Mouse (Mus musculus): ENCODE data around the gene Pus1. TPM values are rescaled to one million over a fixed set of nuclear protein-coding genes. Genes with fewer than 3 reads are reported as not detected.

Gene Pus1
- polyA plus RNA-seq, 1 experiment from 2014 or later: 24.0 TPM

GRCm38 (mm10) chr5:110807453-110807852, 27.0 kb upstream of the Pus1 start:
- DNase-seq (ENCODE audit: low spot score) (no peak), ATAC-seq (ENCODE audit: insufficient number of reproducible peaks, low FRiP score, low TSS enrichment, low read depth) (no peak)
- Histone ChIP-seq H3K9me3 (ENCODE audit: control insufficient read depth, low read length) (no peaks in the 10 kb centered on the region), H3K4me1 (ENCODE audit: control insufficient read depth, insufficient read depth, low read length) (peaks cover 17% of the 10 kb centered on the region), H3K4me2 (ENCODE audit: low read depth, severe bottlenecking) (peak overlapping the region; percentile 99), H3K4me3 (ENCODE audit: low read depth, low read length) (peak overlapping the region; percentile 88), H3K27ac (replicated peaks; ENCODE audit: low read depth, low read length) (no peak overlapping the region), H3K36me3 (ENCODE audit: control insufficient read depth, insufficient read depth, low read length) (peaks cover 2% of the 10 kb centered on the region; the same call in 1 of the 2 replicates), H3K9ac (ENCODE audit: low read length) (no peak overlapping the region), H3K27me3 (ENCODE audit: control insufficient read depth, insufficient read depth, low read length) (no peaks in the 10 kb centered on the region)
- WGBS: 81% methylated on average over 4 of the region's 4 CpGs

DNA sequence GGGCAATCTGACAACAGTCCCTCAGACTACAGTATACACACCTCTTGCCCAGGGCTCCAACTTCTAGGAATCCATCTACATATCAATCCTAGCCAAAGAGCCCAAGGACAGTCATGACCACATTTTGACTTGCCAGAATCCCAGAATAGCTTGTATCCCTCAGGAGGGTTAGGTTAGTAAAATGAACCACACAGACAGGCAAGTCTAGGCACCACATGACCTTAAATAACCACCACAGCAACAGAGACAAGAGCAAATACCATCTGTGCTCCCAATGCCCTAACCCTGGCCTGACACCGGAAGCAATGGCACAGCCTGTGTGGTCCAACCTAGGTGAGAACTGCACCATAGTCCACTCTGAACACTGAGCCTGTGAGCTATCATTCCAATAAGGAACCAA, 26.2 kb upstream of the Pus1 start:
- 92% methylated on average over 1 of the region's 1 CpGs for WGBS
- Histone ChIP-seq H3K27ac (replicated peaks; ENCODE audit: low read depth, low read length) (no peak overlapping the region), H3K36me3 (ENCODE audit: control insufficient read depth, insufficient read depth, low read length) (peaks cover 2% of the 10 kb centered on the region; the same call in 1 of the 2 replicates), H3K4me3 (ENCODE audit: low read depth, low read length) (no peak overlapping the region), H3K9me3 (ENCODE audit: control insufficient read depth, low read length) (no peaks in the 10 kb centered on the region), H3K4me2 (ENCODE audit: low read depth, severe bottlenecking) (no peak overlapping the region), H3K9ac (ENCODE audit: low read length) (no peak overlapping the region), H3K4me1 (ENCODE audit: control insufficient read depth, insufficient read depth, low read length) (peaks cover 17% of the 10 kb centered on the region), H3K27me3 (ENCODE audit: control insufficient read depth, insufficient read depth, low read length) (no peaks in the 10 kb centered on the region)
- DNase-seq (ENCODE audit: low spot score) (no peak), ATAC-seq (ENCODE audit: insufficient number of reproducible peaks, low FRiP score, low TSS enrichment, low read depth) (no peak)

- H3K27me3 ChIP-seq (ENCODE audit: control insufficient read depth, insufficient read depth, low read length): no peaks in the 10 kb centered on the region
- H3K4me2 ChIP-seq (ENCODE audit: low read depth, severe bottlenecking): no peak overlapping the region
- no peak overlapping the region for H3K27ac ChIP-seq (replicated peaks; ENCODE audit: low read depth, low read length)
- DNase-seq (ENCODE audit: low spot score): no peak
- H3K4me1 ChIP-seq (ENCODE audit: control insufficient read depth, insufficient read depth, low read length): peaks cover 17% of the 10 kb centered on the region
- no peak overlapping the region for H3K4me3 ChIP-seq (ENCODE audit: low read depth, low read length)
- no peaks in the 10 kb centered on the region for H3K9me3 ChIP-seq (ENCODE audit: control insufficient read depth, low read length)
- peaks cover 4% of the 10 kb centered on the region; the same call in 1 of the 2 replicates for H3K36me3 ChIP-seq (ENCODE audit: control insufficient read depth, insufficient read depth, low read length)
- ATAC-seq (ENCODE audit: insufficient number of reproducible peaks, low FRiP score, low TSS enrichment, low read depth): no peak
- WGBS: 87% methylated on average over 4 of the region's 4 CpGs
- H3K9ac ChIP-seq (ENCODE audit: low read length): no peak overlapping the region
Observed at GRCm38 (mm10) chr5:110806154-110806553, 25.7 kb upstream of the Pus1 start.

- no peaks in the 10 kb centered on the region for H3K27me3 ChIP-seq (ENCODE audit: control insufficient read depth, insufficient read depth, low read length)
- 90% methylated on average over 7 of the region's 7 CpGs for WGBS
- DNase-seq (ENCODE audit: low spot score): no peak
- H3K36me3 ChIP-seq (ENCODE audit: control insufficient read depth, insufficient read depth, low read length): peaks cover 9% of the 10 kb centered on the region; the same call in 1 of the 2 replicates
- H3K9ac ChIP-seq (ENCODE audit: low read length): no peak overlapping the region
- H3K4me1 ChIP-seq (ENCODE audit: control insufficient read depth, insufficient read depth, low read length): peaks cover 16% of the 10 kb centered on the region
- no peak overlapping the region for H3K4me2 ChIP-seq (ENCODE audit: low read depth, severe bottlenecking)
- H3K4me3 ChIP-seq (ENCODE audit: low read depth, low read length): no peak overlapping the region
- H3K9me3 ChIP-seq (ENCODE audit: control insufficient read depth, low read length): no peaks in the 10 kb centered on the region
- no peak for ATAC-seq (ENCODE audit: insufficient number of reproducible peaks, low FRiP score, low TSS enrichment, low read depth)
- H3K27ac ChIP-seq (replicated peaks; ENCODE audit: low read depth, low read length): no peak overlapping the region
Observed at GRCm38 (mm10) chr5:110804012-110804743, 23.7 kb upstream of the Pus1 start.

GRCm38 (mm10) chr5:110802809-110803208, 22.4 kb upstream of the Pus1 start:
- Histone ChIP-seq H3K27me3 (ENCODE audit: control insufficient read depth, insufficient read depth, low read length) (no peaks in the 10 kb centered on the region), H3K4me2 (ENCODE audit: low read depth, severe bottlenecking) (no peak overlapping the region), H3K27ac (replicated peaks; ENCODE audit: low read depth, low read length) (no peak overlapping the region), H3K9ac (ENCODE audit: low read length) (no peak overlapping the region), H3K9me3 (ENCODE audit: control insufficient read depth, low read length) (no peaks in the 10 kb centered on the region), H3K4me3 (ENCODE audit: low read depth, low read length) (no peak overlapping the region), H3K4me1 (ENCODE audit: control insufficient read depth, insufficient read depth, low read length) (peaks cover 7% of the 10 kb centered on the region), H3K36me3 (ENCODE audit: control insufficient read depth, insufficient read depth, low read length) (peaks cover 14% of the 10 kb centered on the region)
- ATAC-seq (ENCODE audit: insufficient number of reproducible peaks, low FRiP score, low TSS enrichment, low read depth) (no peak), DNase-seq (ENCODE audit: low spot score) (no peak)

GRCm38 (mm10) chr5:110802186-110802585, 21.7 kb upstream of the Pus1 start:
- WGBS: 91% methylated on average over 4 of the region's 4 CpGs
- no peaks in the 10 kb centered on the region for H3K9me3 ChIP-seq (ENCODE audit: control insufficient read depth, low read length)
- no peaks in the 10 kb centered on the region for H3K27me3 ChIP-seq (ENCODE audit: control insufficient read depth, insufficient read depth, low read length)
- no peak overlapping the region; the same call in 1 of the 2 replicates for H3K9ac ChIP-seq (ENCODE audit: low read length)
- H3K36me3 ChIP-seq (ENCODE audit: control insufficient read depth, insufficient read depth, low read length): peaks cover 18% of the 10 kb centered on the region
- no peak for ATAC-seq (ENCODE audit: insufficient number of reproducible peaks, low FRiP score, low TSS enrichment, low read depth)
- H3K4me3 ChIP-seq (ENCODE audit: low read depth, low read length): no peak overlapping the region
- H3K4me1 ChIP-seq (ENCODE audit: control insufficient read depth, insufficient read depth, low read length): 0 out of 2 replicates have a peak, but pooled peaks cover 3% of the 10 kb centered on the region
- H3K27ac ChIP-seq (replicated peaks; ENCODE audit: low read depth, low read length): no peak overlapping the region
- no peak overlapping the region for H3K4me2 ChIP-seq (ENCODE audit: low read depth, severe bottlenecking)
- DNase-seq (ENCODE audit: low spot score): no peak

GRCm38 (mm10) chr5:110801036-110801624, 20.7 kb upstream of the Pus1 start:
- Histone ChIP-seq H3K9ac (ENCODE audit: low read length) (no peak overlapping the region), H3K27me3 (ENCODE audit: control insufficient read depth, insufficient read depth, low read length) (no peaks in the 10 kb centered on the region), H3K4me2 (ENCODE audit: low read depth, severe bottlenecking) (no peak overlapping the region), H3K4me3 (ENCODE audit: low read depth, low read length) (no peak overlapping the region), H3K9me3 (ENCODE audit: control insufficient read depth, low read length) (no peaks in the 10 kb centered on the region), H3K36me3 (ENCODE audit: control insufficient read depth, insufficient read depth, low read length) (peaks cover 18% of the 10 kb centered on the region), H3K27ac (replicated peaks; ENCODE audit: low read depth, low read length) (no peak overlapping the region), H3K4me1 (ENCODE audit: control insufficient read depth, insufficient read depth, low read length) (0 out of 2 replicates have a peak, but pooled peaks cover 3% of the 10 kb centered on the region)
- ATAC-seq (ENCODE audit: insufficient number of reproducible peaks, low FRiP score, low TSS enrichment, low read depth): no peak
- 84% methylated on average over 3 of the region's 3 CpGs for WGBS
- DNase-seq (ENCODE audit: low spot score): no peak

DNA sequence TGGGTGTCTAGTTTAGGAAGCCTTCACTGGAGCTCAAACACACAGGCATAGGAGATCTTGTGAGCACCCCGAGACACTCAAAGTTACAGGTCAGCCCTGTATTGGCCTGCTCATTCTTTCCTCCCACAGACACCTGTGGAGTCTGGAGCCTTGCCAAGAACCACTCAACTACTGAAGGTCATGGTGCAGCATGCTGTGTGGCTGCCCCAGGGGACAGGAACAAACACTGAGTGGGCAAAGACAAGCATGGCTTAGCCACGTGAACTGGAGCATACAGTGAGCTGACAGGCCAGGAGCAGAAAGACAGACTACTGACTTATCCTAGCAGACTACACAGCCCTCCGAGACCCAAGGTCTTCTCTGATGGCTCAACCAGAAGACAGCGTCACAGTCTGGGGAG, 17.2 kb upstream of the Pus1 start:
- Histone ChIP-seq H3K9ac (ENCODE audit: low read length) (no peak overlapping the region), H3K4me1 (ENCODE audit: control insufficient read depth, insufficient read depth, low read length) (no peaks in the 10 kb centered on the region), H3K27me3 (ENCODE audit: control insufficient read depth, insufficient read depth, low read length) (no peaks in the 10 kb centered on the region), H3K9me3 (ENCODE audit: control insufficient read depth, low read length) (no peaks in the 10 kb centered on the region), H3K27ac (replicated peaks; ENCODE audit: low read depth, low read length) (no peak overlapping the region), H3K36me3 (ENCODE audit: control insufficient read depth, insufficient read depth, low read length) (peaks cover 39% of the 10 kb centered on the region), H3K4me3 (ENCODE audit: low read depth, low read length) (no peak overlapping the region), H3K4me2 (ENCODE audit: low read depth, severe bottlenecking) (no peak overlapping the region)
- 96% methylated on average over 4 of the region's 4 CpGs for WGBS
- no peak for DNase-seq (ENCODE audit: low spot score)
- ATAC-seq (ENCODE audit: insufficient number of reproducible peaks, low FRiP score, low TSS enrichment, low read depth): no peak

All from limb, embryonic 11.5 days (tissue).